Mouse (Mus musculus): Measurements from ENCODE around the gene Kat7. TPM values are rescaled to one million over a fixed set of nuclear protein-coding genes. Genes with fewer than 3 reads are reported as not detected.

The Kat7 gene
- polyA plus RNA-seq, 1 experiment from 2014 or later = 56.8 TPM

GRCm38 (mm10) chr11:95330662-95331061, 20.6 kb upstream of the Kat7 start:
- no peaks in the 10 kb centered on the region for H3K4me1 ChIP-seq
- no peaks in the 10 kb centered on the region for H3K9me3 ChIP-seq (replicated peaks)
- no peaks in the 10 kb centered on the region for H3K36me3 ChIP-seq
- no peak overlapping the region for H3K4me2 ChIP-seq
- H3K9ac ChIP-seq (replicated peaks) = no peak overlapping the region
- ATAC-seq (ENCODE audit: low FRiP score) = no peak
- H3K27me3 ChIP-seq (replicated peaks) = peaks cover 10% of the 10 kb centered on the region; the same call in 1 of the 2 replicates
- WGBS = 80% methylated on average over 1 of the region's 1 CpGs
- no peak overlapping the region for H3K4me3 ChIP-seq (replicated peaks)
- no peak overlapping the region for H3K27ac ChIP-seq (replicated peaks)

- ATAC-seq (ENCODE audit: low FRiP score) = no peak
- WGBS = 81% methylated on average over 5 of the region's 5 CpGs
- no peaks in the 10 kb centered on the region for H3K4me1 ChIP-seq
These were observed 18.6 kb upstream of the Kat7 start for GRCm38 (mm10) chr11:95328629-95329028.

GRCm38 (mm10) chr11:95326243-95326642, 16.2 kb upstream of the Kat7 start:
- Histone ChIP-seq H3K4me2 (no peak overlapping the region), H3K27ac (replicated peaks) (no peak overlapping the region), H3K4me3 (replicated peaks) (no peak overlapping the region), H3K36me3 (no peaks in the 10 kb centered on the region), H3K9me3 (replicated peaks) (no peaks in the 10 kb centered on the region), H3K27me3 (replicated peaks) (peaks cover 10% of the 10 kb centered on the region; the same call in 1 of the 2 replicates), H3K4me1 (no peaks in the 10 kb centered on the region), H3K9ac (replicated peaks) (no peak overlapping the region)
- ATAC-seq (ENCODE audit: low FRiP score) = no peak
- WGBS = 76% methylated on average over 11 of the region's 11 CpGs

More at GRCm38 (mm10) chr11:95328629-95329028, 18.6 kb upstream of the Kat7 start:
- no peak overlapping the region for H3K4me2 ChIP-seq
- H3K4me3 ChIP-seq (replicated peaks) = no peak overlapping the region
- H3K27me3 ChIP-seq (replicated peaks) = peaks cover 10% of the 10 kb centered on the region; the same call in 1 of the 2 replicates
- no peak overlapping the region for H3K27ac ChIP-seq (replicated peaks)
- no peaks in the 10 kb centered on the region for H3K36me3 ChIP-seq
- H3K9ac ChIP-seq (replicated peaks) = no peak overlapping the region
- H3K9me3 ChIP-seq (replicated peaks) = no peaks in the 10 kb centered on the region

GRCm38 (mm10) chr11:95325832-95326231, 15.8 kb upstream of the Kat7 start:
- Histone ChIP-seq H3K9ac (replicated peaks) (no peak overlapping the region), H3K9me3 (replicated peaks) (no peaks in the 10 kb centered on the region), H3K4me2 (no peak overlapping the region), H3K27me3 (replicated peaks) (peaks cover 10% of the 10 kb centered on the region; the same call in 1 of the 2 replicates), H3K4me3 (replicated peaks) (no peak overlapping the region), H3K36me3 (no peaks in the 10 kb centered on the region), H3K4me1 (no peaks in the 10 kb centered on the region), H3K27ac (replicated peaks) (no peak overlapping the region)
- no peak for ATAC-seq (ENCODE audit: low FRiP score)
- WGBS = 90% methylated on average over 4 of the region's 4 CpGs

- Histone ChIP-seq H3K9ac (replicated peaks) (no peak overlapping the region), H3K27ac (replicated peaks) (no peak overlapping the region)
- no peak for ATAC-seq (ENCODE audit: low FRiP score)
These were observed 14.1 kb upstream of the Kat7 start for GRCm38 (mm10) chr11:95324181-95324580.

DNA sequence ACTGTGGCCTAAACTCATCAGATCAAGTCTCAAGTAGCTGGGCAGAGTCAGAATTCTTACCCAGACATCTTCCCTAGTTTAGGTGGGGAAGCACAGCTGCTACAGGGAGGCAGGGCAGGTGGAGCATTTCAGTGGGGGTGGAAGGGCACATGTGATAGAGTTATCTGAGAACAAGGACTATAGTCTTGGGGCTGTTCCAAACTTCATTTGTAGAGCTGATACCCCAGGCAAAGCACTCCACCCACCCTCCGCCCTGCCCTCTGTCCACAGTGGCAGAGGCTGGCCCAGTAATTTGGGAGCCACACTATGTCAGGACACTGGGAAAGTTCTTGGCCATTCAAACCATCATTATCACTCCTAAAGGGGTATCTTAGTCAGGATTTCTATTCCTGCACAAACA, 10.0 kb upstream of the Kat7 start:
- Histone ChIP-seq H3K4me3 (replicated peaks) (no peak overlapping the region), H3K9me3 (replicated peaks) (no peaks in the 10 kb centered on the region), H3K4me2 (no peak overlapping the region), H3K27ac (replicated peaks) (no peak overlapping the region), H3K27me3 (replicated peaks) (no peaks in the 10 kb centered on the region), H3K9ac (replicated peaks) (no peak overlapping the region), H3K4me1 (no peaks in the 10 kb centered on the region), H3K36me3 (no peaks in the 10 kb centered on the region)
- 93% methylated on average over 1 of the region's 1 CpGs for WGBS
- no peak for ATAC-seq (ENCODE audit: low FRiP score)

More at GRCm38 (mm10) chr11:95324181-95324580, 14.1 kb upstream of the Kat7 start:
- no peaks in the 10 kb centered on the region for H3K36me3 ChIP-seq
- H3K4me1 ChIP-seq = no peaks in the 10 kb centered on the region
- no peak overlapping the region for H3K4me3 ChIP-seq (replicated peaks)
- H3K27me3 ChIP-seq (replicated peaks) = peaks cover 10% of the 10 kb centered on the region; the same call in 1 of the 2 replicates
- no peak overlapping the region for H3K4me2 ChIP-seq
- no peaks in the 10 kb centered on the region for H3K9me3 ChIP-seq (replicated peaks)
- WGBS = 35% methylated on average over 10 of the region's 10 CpGs

DNA sequence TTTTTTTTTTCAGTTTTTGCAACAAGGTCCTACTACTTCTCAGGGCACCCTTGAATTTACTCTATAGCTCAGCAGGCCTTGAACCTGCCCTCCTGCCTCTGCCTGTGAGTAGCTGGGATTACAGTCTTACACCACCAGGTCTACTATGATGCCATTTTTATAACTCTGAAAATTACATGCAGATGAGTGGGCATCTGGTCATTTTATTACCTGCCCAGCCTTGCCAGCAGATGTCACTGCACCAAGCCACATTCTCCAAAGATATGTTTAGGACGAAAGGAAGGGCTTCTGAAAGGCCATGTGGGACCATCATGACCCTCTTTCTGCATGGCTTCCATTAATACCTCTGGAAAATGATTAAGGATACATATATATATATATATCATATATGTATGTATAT, 9.5 kb upstream of the Kat7 start:
- Histone ChIP-seq H3K4me3 (replicated peaks) (no peak overlapping the region), H3K27me3 (replicated peaks) (no peaks in the 10 kb centered on the region), H3K9ac (replicated peaks) (no peak overlapping the region), H3K4me2 (no peak overlapping the region), H3K4me1 (no peaks in the 10 kb centered on the region), H3K9me3 (replicated peaks) (no peaks in the 10 kb centered on the region), H3K27ac (replicated peaks) (no peak overlapping the region), H3K36me3 (no peaks in the 10 kb centered on the region)
- WGBS = 40% methylated on average over 1 of the region's 1 CpGs
- ATAC-seq (ENCODE audit: low FRiP score) = no peak

GRCm38 (mm10) chr11:95318116-95318515, 8.1 kb upstream of the Kat7 start:
- Histone ChIP-seq H3K4me2 (no peak overlapping the region), H3K4me3 (replicated peaks) (no peak overlapping the region), H3K36me3 (no peaks in the 10 kb centered on the region), H3K27me3 (replicated peaks) (no peaks in the 10 kb centered on the region), H3K27ac (replicated peaks) (no peak overlapping the region), H3K9me3 (replicated peaks) (no peaks in the 10 kb centered on the region), H3K4me1 (no peaks in the 10 kb centered on the region), H3K9ac (replicated peaks) (no peak overlapping the region)
- WGBS = 90% methylated on average over 9 of the region's 9 CpGs
- no peak for ATAC-seq (ENCODE audit: low FRiP score)

DNA sequence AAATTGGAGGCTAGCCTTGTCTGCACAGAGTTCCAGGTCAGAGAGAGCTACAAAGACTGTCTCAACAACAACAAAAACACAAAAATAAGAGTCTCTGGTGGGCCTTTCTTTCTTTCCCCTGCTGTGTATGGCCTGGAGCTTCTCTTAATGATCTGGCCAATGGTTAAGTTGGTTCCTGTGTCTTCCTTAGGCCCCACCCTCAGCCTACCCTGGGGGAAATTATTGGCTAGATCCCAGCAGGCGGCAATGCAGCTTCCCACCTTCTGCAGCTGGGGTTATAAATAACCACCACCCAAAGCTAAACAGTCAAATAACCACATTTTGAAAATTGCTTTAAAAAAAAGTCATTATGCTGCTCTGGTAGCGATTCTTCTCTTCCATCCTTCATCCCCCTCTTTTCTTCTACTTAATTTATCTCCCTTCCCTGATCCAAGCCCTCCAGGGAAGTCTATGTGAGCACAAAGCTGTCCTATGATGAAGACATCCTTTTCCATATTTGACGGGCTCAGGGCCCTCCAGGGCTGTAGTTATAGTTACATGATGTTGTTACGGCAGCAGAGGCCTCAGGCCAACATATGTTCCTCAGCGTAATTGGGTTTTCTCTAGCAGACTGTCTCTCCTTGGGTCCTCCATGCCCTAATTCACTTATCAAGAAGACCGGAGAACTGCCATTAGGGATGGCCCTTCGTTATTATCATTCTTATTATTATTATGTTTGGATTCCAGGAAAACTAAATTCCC, 5.3 kb upstream of the Kat7 start:
- Histone ChIP-seq H3K9ac (replicated peaks) (no peak overlapping the region), H3K4me3 (replicated peaks) (no peak overlapping the region)

GRCm38 (mm10) chr11:95311425-95311807, 1.4 kb upstream of the Kat7 start:
- H3K27ac ChIP-seq (replicated peaks) = no peak overlapping the region
- 35% methylated on average over 5 of the region's 5 CpGs for WGBS
- no peak for ATAC-seq (ENCODE audit: low FRiP score)

More for the DNA sequence above, 5.3 kb upstream of the Kat7 start:
- no peak overlapping the region for H3K27ac ChIP-seq (replicated peaks)
- no peaks in the 10 kb centered on the region for H3K36me3 ChIP-seq
- ATAC-seq (ENCODE audit: low FRiP score) = no peak
- peaks cover 7% of the 10 kb centered on the region for H3K4me1 ChIP-seq
- no peaks in the 10 kb centered on the region for H3K27me3 ChIP-seq (replicated peaks)
- WGBS = 57% methylated on average over 7 of the region's 7 CpGs
- H3K4me2 ChIP-seq = no peak overlapping the region
- H3K9me3 ChIP-seq (replicated peaks) = no peaks in the 10 kb centered on the region

DNA sequence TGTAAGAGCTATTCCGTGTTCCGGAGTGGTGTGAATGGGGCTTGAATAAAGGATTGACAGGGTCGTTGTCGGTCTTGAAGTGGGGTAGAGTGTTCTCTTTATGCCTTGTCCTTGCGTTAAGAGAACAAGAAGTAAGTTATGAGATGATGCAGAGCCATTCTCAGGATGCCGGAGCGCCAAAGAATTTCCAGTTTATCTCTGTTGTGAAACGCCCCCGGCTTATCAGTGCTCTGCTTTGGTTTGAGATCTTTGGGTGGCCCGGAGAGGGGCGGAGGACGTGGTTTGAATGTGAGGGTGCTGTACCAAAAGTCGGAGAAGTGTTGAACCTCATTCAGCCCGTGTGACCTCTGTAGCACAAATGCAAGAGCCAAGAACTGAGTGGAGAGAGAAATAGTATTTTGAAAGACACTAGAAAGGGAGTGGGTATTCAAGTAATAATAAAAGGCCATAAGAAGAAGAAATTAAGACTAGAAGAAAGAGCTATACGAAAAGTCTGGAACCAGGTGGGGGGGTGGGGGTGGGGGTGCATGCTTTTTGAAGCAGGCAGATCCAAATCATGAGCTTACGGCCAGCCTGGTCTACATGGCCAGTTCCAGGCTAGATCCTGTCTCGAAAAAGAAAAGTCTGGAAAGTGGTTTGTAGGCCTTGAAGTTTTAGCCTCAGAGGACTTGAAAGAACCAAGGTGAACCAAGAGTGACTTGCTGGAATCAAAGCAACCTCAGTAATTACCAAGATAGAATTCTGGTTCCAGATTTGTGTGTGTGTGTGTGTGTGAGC, 790 bp upstream of the Kat7 start:
- Histone ChIP-seq H3K36me3 (0 out of 2 replicates have a peak, but pooled peaks cover under 1% of the 10 kb centered on the region), H3K9ac (replicated peaks) (peak overlapping the region; percentile 65), H3K27me3 (replicated peaks) (no peaks in the 10 kb centered on the region), H3K4me2 (peak overlapping the region; percentile 70), H3K4me3 (replicated peaks) (peak overlapping the region; percentile 75), H3K9me3 (replicated peaks) (no peaks in the 10 kb centered on the region), H3K27ac (replicated peaks) (peak overlapping the region; percentile 85), H3K4me1 (peaks cover 22% of the 10 kb centered on the region)
- ATAC-seq (ENCODE audit: low FRiP score) = peak; percentile 2; the same call in 1 of the 2 replicates
- WGBS = 4% methylated on average over 17 of the region's 17 CpGs

More at GRCm38 (mm10) chr11:95311425-95311807, 1.4 kb upstream of the Kat7 start:
- Histone ChIP-seq H3K9me3 (replicated peaks) (no peaks in the 10 kb centered on the region), H3K4me2 (peak overlapping the region; percentile 70), H3K4me3 (replicated peaks) (peak overlapping the region; percentile 75), H3K36me3 (no peaks in the 10 kb centered on the region), H3K27me3 (replicated peaks) (no peaks in the 10 kb centered on the region), H3K9ac (replicated peaks) (0 out of 2 replicates have a peak overlapping the region, but pooled peaks have one; percentile 65), H3K4me1 (peaks cover 22% of the 10 kb centered on the region)
